Mouse (Mus musculus): ENCODE data around the gene Adi1.

GRCm38 (mm10) chr12:28667287-28667686 is 7.7 kb upstream of the Adi1 start:
- no peak for TF ChIP-seq ZC3H11A (IDR thresholded peaks at IDR 0.05; ENCODE audit: borderline replicate concordance, low read depth, low read length)
- TF ChIP-seq CHD2 (IDR thresholded peaks at IDR 0.05; ENCODE audit: low read depth, low read length) = no peak
- no peak for TF ChIP-seq HCFC1 (IDR thresholded peaks at IDR 0.05; ENCODE audit: borderline replicate concordance, insufficient read depth, low read length)
- TF ChIP-seq ZNF384 (IDR thresholded peaks at IDR 0.05; ENCODE audit: low read depth, low read length) = no peak
- TF ChIP-seq MAFK (IDR thresholded peaks at IDR 0.05; ENCODE audit: insufficient read depth, low read depth, low read length) = no peak
